In the genomic region with DNA sequence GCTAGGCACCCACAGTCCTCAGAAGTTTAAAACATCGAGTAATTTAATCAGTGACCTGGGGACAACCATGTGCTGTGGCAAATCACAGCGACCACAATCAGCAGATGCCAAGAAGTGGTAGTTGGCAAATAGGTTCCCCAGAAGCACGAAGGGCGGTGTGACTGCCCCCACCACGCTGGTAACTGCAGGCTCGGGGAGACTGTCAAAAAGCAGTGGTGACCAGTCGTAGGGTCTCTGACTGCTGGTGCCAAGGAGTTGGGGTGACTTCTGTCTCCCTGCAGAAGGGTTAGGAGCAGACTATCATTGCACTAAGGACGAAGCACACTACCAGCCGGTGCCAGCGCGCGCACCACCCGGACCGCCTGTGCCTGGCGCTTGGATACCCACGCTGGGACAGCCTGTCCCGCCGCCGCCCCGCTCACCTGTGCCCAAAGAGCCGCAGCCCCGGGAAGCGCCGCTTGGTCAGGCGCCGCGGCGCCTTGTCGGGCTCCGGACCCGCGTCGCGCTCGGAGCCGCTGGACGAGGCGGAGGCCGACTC, we compare ENCODE assay signal across 7 mouse cellular contexts. TPM values are rescaled to one million over a fixed set of nuclear protein-coding genes. Genes with fewer than 3 reads are reported as not detected.
DNase-seq lines count a peak whose midpoint lies in the region; ATAC-seq and TF ChIP-seq lines count a peak whose summit lies in the region.

No protein-coding gene starts in this region.

- H3K36me3 ChIP-seq in thymus, adult 2 months (ENCODE audit: control insufficient read depth, insufficient read depth, low read length), result no peaks in the 10 kb centered on the region
- H3K36me3 ChIP-seq in hindbrain, embryonic 10.5 days, result peaks cover 12% of the 10 kb centered on the region; the same call in 1 of the 2 replicates
- peaks cover 22% of the 10 kb centered on the region for H3K36me3 ChIP-seq in liver, embryonic 12.5 days

- peaks cover 57% of the 10 kb centered on the region for H3K4me1 ChIP-seq in thymus, adult 2 months (replicated peaks; ENCODE audit: control insufficient read depth, insufficient read depth, low read length)
- H3K4me1 ChIP-seq in hindbrain, embryonic 10.5 days (replicated peaks), result peaks cover 62% of the 10 kb centered on the region
- H3K4me1 ChIP-seq in liver, embryonic 12.5 days, result peaks cover 74% of the 10 kb centered on the region

- peak overlapping the region; percentile 88 for H3K27ac ChIP-seq in thymus, adult 2 months (ENCODE audit: control insufficient read depth, insufficient read depth, low read length)
- peak overlapping the region; percentile 93 for H3K27ac ChIP-seq in hindbrain, embryonic 10.5 days
- H3K27ac ChIP-seq in liver, embryonic 12.5 days, result peak overlapping the region; percentile 88

- H3K4me2 ChIP-seq in liver, embryonic 12.5 days, result peak overlapping the region; percentile 98

- peak overlapping the region; percentile 90 for H3K9ac ChIP-seq in liver, embryonic 12.5 days

- no peaks in the 10 kb centered on the region for H3K9me3 ChIP-seq in hindbrain, embryonic 10.5 days
- H3K9me3 ChIP-seq in liver, embryonic 12.5 days (replicated peaks), result no peaks in the 10 kb centered on the region

- WGBS in thymus, adult 2 months, result under 1% methylated on average over 39 of the region's 39 CpGs
- under 1% methylated on average over 39 of the region's 39 CpGs for WGBS in hindbrain, embryonic 10.5 days
- under 1% methylated on average over 39 of the region's 39 CpGs for WGBS in liver, embryonic 12.5 days (ENCODE audit: insufficient replicate concordance)

- TF ChIP-seq CTCF in thymus, adult 2 months (IDR thresholded peaks at IDR 0.05; ENCODE audit: borderline replicate concordance, control insufficient read depth, extremely low read depth, insufficient read depth, low read length, poor library complexity), result no peak

- no peak for DNase-seq in thymus, adult 2 months
- DNase-seq in thymus, postnatal 0 days (ENCODE audit: low spot score), result no peak
- DNase-seq in cerebellum, adult 9-11 months, result peak; percentile 76
- no peak for DNase-seq in hindbrain, embryonic 10.5 days (ENCODE audit: low spot score)
- DNase-seq in testis, postnatal 14 days (ENCODE audit: low spot score), result peak; percentile 51

- no peak for TF ChIP-seq POLR2A in thymus, adult 2 months (IDR thresholded peaks at IDR 0.05; ENCODE audit: control insufficient read depth, extremely low read depth, insufficient read depth, low read length, poor library complexity)

- no peaks in the 10 kb centered on the region for H3K27me3 ChIP-seq in thymus, adult 2 months (ENCODE audit: control insufficient read depth, insufficient read depth, low read length)
- peaks cover 29% of the 10 kb centered on the region for H3K27me3 ChIP-seq in hindbrain, embryonic 10.5 days (ENCODE audit: insufficient read depth, poor library complexity, severe bottlenecking)
- H3K27me3 ChIP-seq in liver, embryonic 12.5 days (replicated peaks), result peaks cover 27% of the 10 kb centered on the region

- peak overlapping the region; percentile 73 for H3K4me3 ChIP-seq in thymus, adult 2 months (ENCODE audit: control insufficient read depth, insufficient read depth, low read length)
- peak overlapping the region; percentile 87 for H3K4me3 ChIP-seq in hindbrain, embryonic 10.5 days
- H3K4me3 ChIP-seq in liver, embryonic 12.5 days, result peak overlapping the region; percentile 90

- peak; percentile 25; the same call in 1 of the 2 replicates for ATAC-seq in liver, embryonic 12.5 days
- no peak for ATAC-seq in inflammation-experienced regulatory T-cells, adult 6 months

RNA-seq across cellular contexts. Expression of gene Dgkz, which starts 12.7 kb away (rescaled TPM):
- polyA plus RNA-seq in thymus, adult 2 months (2012; rRNA removed), result 1,103 and 1,229 TPM in 2 replicates
- polyA plus RNA-seq in thymus, postnatal 0 days (2015; fragmentation: Nextera tagmentation; extraction: Ambion mirVana), result 70.9 and 81.0 TPM in 2 replicates
- polyA plus RNA-seq in hindbrain, embryonic 10.5 days (2016; fragmentation: Nextera tagmentation; extraction: Ambion mirVana), result 36.3 and 39.4 TPM in 2 replicates
- polyA plus RNA-seq in liver, embryonic 12.5 days (2016; fragmentation: Nextera tagmentation; extraction: Ambion mirVana), result 46.9 and 48.8 TPM in 2 replicates
- polyA plus RNA-seq in inflammation-experienced regulatory T-cells, adult 6 months (2017; shearing (Covaris generic)), result 100 to 1,000 TPM in 2 of 3 experiments, 10 to 100 TPM in 1; 89.4 to 181 (median 130) TPM

RNA-seq across cellular contexts. Expression of gene Gm9821, which starts 17.4 kb away (rescaled TPM):
- 0.08 TPM in 1 of 2 replicates, not detected in the other for polyA plus RNA-seq in thymus, adult 2 months (2012; rRNA removed)
- 2.5 and 3.4 TPM in 2 replicates for polyA plus RNA-seq in thymus, postnatal 0 days (2015; fragmentation: Nextera tagmentation; extraction: Ambion mirVana)
- 0.18 and 0.25 TPM in 2 replicates for polyA plus RNA-seq in hindbrain, embryonic 10.5 days (2016; fragmentation: Nextera tagmentation; extraction: Ambion mirVana)
- 2.3 and 2.5 TPM in 2 replicates for polyA plus RNA-seq in liver, embryonic 12.5 days (2016; fragmentation: Nextera tagmentation; extraction: Ambion mirVana)
- polyA plus RNA-seq in inflammation-experienced regulatory T-cells, adult 6 months (2017; shearing (Covaris generic)), result 1 to 10 TPM in 1 of 3 experiments, under 1 TPM in 2; 0.78 to 1.8 (median 0.83) TPM

RNA-seq across cellular contexts. Expression of gene Mdk, which starts 30.8 kb away (rescaled TPM):
- 12.0 and 17.7 TPM in 2 replicates for polyA plus RNA-seq in thymus, adult 2 months (2012; rRNA removed)
- 118 and 153 TPM in 2 replicates for polyA plus RNA-seq in thymus, postnatal 0 days (2015; fragmentation: Nextera tagmentation; extraction: Ambion mirVana)
- polyA plus RNA-seq in hindbrain, embryonic 10.5 days (2016; fragmentation: Nextera tagmentation; extraction: Ambion mirVana), result 1,375 and 1,717 TPM in 2 replicates
- polyA plus RNA-seq in liver, embryonic 12.5 days (2016; fragmentation: Nextera tagmentation; extraction: Ambion mirVana), result 137 and 140 TPM in 2 replicates
- 1 to 10 TPM; 1.5 to 2.2 (median 1.5) TPM for polyA plus RNA-seq in inflammation-experienced regulatory T-cells, adult 6 months (2017; shearing (Covaris generic))

RNA-seq across cellular contexts. Expression of gene Chrm4, which starts 35.9 kb away (rescaled TPM):
- 0.80 and 0.87 TPM in 2 replicates for polyA plus RNA-seq in thymus, adult 2 months (2012; rRNA removed)
- polyA plus RNA-seq in thymus, postnatal 0 days (2015; fragmentation: Nextera tagmentation; extraction: Ambion mirVana), result 0.09 and 0.12 TPM in 2 replicates
- 0.48 and 0.95 TPM in 2 replicates for polyA plus RNA-seq in hindbrain, embryonic 10.5 days (2016; fragmentation: Nextera tagmentation; extraction: Ambion mirVana)
- polyA plus RNA-seq in liver, embryonic 12.5 days (2016; fragmentation: Nextera tagmentation; extraction: Ambion mirVana), result 0.17 TPM in 1 of 2 replicates, not detected in the other
- 1 to 10 TPM in 1 of 3 experiments, under 1 TPM in 1, not detected in 1; 0.23 to 1.9 TPM for polyA plus RNA-seq in inflammation-experienced regulatory T-cells, adult 6 months (2017; shearing (Covaris generic))

Comparison
In these comparisons a context has a peak if more than half of its experiments do, and no peak if none do; other contexts are left out.
1. DNase-seq: peak in cerebellum, adult 9-11 months (single experiment) and testis, postnatal 14 days (single experiment); none in thymus, adult 2 months (single experiment), thymus, postnatal 0 days (single experiment) and hindbrain, embryonic 10.5 days (single experiment).
2. Peak in every context shown above with its lines, with median percentiles within 50 percentile points of each other: H3K27ac ChIP-seq and H3K4me3 ChIP-seq.